Mouse (Mus musculus) T-helper 17 cell (primary cell): ENCODE measurements around the gene Tfip11.

Experiments used
- in situ Hi-C, 2 experiments: fragments of 300-600 bp; cut with MboI, MseI; formaldehyde crosslinking; loops; 1 replicate in 1 of 2; 2 replicates in 1 of 2; pipeline ENCODE4 v1.15.1; 2025; ENCODE audit warnings: high pct_unique_total_duplicates in 2 of 2

Tfip11 gene

GRCm38 (mm10) chr5:112359520-112359919, 33.4 kb downstream of the Tfip11 start:
- in situ Hi-C loops = no loop called here

DNA sequence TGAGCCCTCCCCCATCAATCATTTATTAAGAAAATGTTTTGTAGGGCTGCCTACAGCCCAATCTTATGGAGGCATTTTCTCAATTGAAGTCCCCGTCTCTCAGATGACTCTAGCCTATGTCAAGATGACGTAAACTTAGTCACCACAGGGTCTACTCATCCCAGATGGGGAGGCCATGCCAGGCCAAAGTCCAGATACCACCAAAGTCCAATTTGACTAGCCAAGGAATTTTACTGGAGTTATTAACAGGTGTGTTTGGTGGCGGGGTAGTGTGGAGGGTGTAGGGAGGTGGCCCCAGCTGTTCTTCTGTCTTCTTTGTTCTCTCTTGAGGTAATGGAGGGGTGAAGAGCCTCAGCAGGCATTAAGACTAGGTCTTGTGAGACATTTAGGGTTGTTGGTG, 33.9 kb downstream of the Tfip11 start:
- in situ Hi-C loops = loop anchor here in 1 of 2 experiments (10.0 kb wide), 1 partner anchor 425 kb away; no protein-coding TSS in a partner anchor

GRCm38 (mm10) chr5:112364184-112364797, 38.1 kb downstream of the Tfip11 start:
- in situ Hi-C loops = loop anchor here in 1 of 2 experiments (10.0 kb wide), 1 partner anchor 429 kb away; no protein-coding TSS in a partner anchor

DNA sequence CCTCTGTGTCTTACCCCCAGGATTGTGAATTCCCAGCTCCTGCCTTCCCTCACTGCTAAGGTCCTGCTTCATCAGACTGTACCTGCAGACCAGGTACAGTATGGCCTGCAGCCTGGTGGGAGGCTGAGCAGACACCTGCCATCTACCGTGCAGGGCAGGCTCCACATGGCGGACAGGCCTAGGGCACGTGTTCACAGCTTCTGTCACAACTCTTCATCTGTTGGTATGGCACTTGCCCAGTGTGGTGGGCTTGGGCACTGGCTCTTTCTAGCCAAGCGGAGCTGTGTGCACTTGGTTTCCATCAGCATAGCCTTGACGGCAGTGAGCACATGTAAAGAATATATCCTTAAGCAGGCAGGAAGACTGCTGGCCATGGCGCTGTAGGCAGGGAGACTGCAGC, 40.7 kb downstream of the Tfip11 start:
- in situ Hi-C loops = loop anchor here in 1 of 2 experiments (10.0 kb wide), 1 partner anchor 432 kb away; no protein-coding TSS in a partner anchor

DNA sequence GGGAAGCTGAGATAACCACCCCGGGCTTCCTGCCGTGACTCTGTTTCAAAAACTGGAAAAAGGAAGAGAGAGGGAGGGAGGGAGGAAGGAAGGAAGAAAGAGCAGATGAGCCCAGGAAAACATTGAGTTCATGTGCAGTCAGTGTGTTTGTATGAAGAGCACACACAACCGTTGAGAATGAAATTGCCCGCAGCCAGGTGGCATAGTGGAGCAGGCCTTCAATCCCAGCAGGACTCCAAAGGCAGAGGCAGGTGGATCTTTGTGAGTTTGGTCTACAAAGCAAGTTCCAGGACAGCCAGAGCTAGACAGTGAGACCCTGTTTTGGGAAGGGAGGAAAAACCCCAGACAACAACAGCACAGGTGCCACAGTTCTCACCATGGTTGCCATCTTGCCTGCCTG, 41.2 kb downstream of the Tfip11 start:
- in situ Hi-C loops = loop anchor here in 1 of 2 experiments (10.0 kb wide), 1 partner anchor 433 kb away; no protein-coding TSS in a partner anchor

GRCm38 (mm10) chr5:112367929-112368328, 41.8 kb downstream of the Tfip11 start:
- in situ Hi-C loops = loop anchor here in 1 of 2 experiments (10.0 kb wide), 1 partner anchor 433 kb away; no protein-coding TSS in a partner anchor

DNA sequence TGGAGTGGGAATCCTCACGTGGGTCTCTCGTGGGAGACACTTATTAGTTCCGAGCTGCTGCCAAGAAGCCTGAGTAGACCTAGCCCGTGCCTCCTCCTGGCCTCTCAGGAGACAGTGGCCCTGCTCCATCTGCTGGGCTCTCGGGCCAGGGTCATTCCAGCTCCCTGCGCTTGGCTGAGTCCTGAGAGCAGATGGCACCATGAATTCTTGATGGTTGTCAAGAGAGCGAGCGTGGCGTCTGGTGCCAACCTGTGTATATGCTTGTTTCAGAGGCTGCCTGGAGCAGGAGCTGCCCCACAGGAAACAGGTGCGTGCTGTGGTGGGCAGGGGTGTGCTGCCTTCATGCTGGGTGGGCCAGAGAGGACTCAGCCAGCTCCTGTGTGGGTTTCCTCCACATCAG, 42.5 kb downstream of the Tfip11 start:
- in situ Hi-C loops = loop anchor here in 1 of 2 experiments (10.0 kb wide), 1 partner anchor 434 kb away; no protein-coding TSS in a partner anchor

DNA sequence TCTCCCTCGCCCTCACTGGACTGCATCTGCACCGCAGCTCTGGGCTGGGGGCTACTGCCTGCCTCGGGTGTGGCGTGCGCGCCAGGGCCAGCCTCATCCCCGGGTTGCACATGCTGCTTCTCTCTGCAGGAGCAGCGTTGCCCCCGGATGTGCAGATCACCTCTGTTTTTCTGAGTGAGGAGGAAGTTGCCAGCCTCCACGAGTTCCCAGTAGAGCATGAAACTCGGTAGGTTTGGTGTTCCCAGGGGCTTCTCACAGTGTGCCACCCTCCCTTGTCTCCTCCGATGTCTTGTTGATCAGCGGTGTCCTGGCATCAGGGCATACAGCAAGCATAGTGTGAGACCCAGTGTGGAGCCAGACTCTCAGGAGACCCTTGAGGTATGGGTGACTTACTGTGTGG, 43.2 kb downstream of the Tfip11 start:
- in situ Hi-C loops = loop anchor here in 1 of 2 experiments (10.0 kb wide), 1 partner anchor 435 kb away; no protein-coding TSS in a partner anchor

DNA sequence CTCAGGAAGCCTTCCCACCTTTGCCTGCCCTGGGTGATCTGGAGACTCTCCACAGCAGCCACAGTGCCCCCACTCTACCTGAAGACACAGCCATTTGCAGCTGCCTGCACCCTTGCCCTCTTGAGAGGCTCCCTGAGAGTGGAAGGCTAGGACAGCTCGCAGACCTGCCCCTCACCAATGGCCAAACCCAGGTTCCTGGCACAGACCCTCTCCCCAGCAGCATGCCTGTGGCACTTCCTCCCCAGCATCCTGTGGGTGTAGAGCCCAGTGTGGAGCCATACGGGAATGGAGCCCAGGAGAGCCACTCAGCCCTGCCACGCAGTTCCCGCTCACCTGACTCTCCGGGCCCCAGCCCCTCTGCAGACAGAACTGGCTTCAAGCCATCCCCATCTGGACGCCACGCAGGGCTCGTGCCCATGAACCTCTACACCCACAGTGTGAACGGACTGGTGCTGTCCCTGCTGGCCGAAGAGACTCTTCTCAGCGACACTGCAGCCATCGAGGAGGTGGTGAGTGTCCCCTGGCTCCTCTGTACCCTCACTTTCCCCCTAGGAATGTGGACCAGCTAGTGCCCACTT, 44.2 kb downstream of the Tfip11 start:
- in situ Hi-C loops = no loop called here

DNA sequence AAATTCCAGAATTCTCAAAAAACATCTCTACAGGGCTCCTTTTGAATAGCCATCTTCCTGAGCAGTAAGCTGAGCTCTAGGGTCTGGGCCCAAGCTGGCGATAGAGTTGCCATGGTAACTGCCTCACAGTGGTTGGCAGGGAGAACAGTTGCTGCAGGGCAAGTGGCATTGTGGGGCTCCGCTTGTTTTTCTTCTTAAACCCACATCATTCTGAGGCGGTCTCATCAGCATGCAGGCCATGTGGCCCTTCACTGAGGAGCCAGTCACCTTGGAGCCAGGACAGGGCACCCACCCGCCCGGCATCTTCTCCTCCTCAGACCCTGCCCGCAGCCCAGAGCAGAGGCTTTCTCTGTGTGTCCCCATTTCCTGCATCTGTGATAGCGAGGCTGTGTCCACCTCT, 45.8 kb downstream of the Tfip11 start:
- in situ Hi-C loops = no loop called here

DNA sequence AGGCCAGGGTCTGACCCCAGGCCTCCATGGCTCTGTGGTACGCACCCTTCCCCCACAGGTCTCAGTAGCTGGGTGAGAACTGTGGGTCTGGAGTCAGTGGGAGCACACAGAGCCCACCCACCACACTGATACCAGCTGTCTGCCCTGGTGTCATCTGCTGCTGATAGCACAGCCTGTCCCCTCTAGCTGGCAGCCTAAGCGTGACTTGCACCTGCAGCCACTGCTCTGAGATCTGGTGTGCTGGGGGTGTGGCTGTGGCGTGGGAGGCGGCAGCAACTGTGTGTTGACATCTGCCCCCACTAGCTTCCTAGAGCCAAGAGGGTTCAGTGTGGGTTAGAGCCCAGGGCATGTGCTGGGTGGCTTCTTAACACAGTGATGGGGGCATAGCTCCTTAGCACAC, 50.0 kb downstream of the Tfip11 start:
- in situ Hi-C loops = no loop called here

- in situ Hi-C loops = no loop called here
These were observed 51.2 kb downstream of the Tfip11 start for GRCm38 (mm10) chr5:112377380-112377779.

DNA sequence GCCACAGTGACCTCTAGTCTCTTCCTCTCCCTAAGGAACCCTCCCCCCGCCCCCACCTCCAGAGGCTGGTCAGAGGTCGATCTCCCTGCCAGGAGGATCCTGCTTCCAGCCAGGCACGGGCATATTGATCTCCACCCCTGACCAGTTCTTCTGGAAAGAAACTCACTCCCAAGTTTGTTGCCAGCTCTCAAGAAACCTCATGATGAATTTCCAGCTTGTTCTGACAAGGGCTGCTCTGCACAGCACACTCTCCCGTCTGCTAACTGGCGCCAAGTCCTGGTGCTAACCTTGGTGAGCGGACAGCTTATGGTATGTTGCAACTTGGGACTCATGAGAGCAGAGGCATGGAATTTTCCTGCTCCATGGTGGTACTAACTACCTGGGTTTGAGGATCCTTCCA, 52.6 kb downstream of the Tfip11 start:
- in situ Hi-C loops = no loop called here

- in situ Hi-C loops = no loop called here
These were observed 55.0 kb downstream of the Tfip11 start for GRCm38 (mm10) chr5:112381154-112381553.

GRCm38 (mm10) chr5:112382042-112382441, 55.9 kb downstream of the Tfip11 start:
- in situ Hi-C loops = no loop called here

DNA sequence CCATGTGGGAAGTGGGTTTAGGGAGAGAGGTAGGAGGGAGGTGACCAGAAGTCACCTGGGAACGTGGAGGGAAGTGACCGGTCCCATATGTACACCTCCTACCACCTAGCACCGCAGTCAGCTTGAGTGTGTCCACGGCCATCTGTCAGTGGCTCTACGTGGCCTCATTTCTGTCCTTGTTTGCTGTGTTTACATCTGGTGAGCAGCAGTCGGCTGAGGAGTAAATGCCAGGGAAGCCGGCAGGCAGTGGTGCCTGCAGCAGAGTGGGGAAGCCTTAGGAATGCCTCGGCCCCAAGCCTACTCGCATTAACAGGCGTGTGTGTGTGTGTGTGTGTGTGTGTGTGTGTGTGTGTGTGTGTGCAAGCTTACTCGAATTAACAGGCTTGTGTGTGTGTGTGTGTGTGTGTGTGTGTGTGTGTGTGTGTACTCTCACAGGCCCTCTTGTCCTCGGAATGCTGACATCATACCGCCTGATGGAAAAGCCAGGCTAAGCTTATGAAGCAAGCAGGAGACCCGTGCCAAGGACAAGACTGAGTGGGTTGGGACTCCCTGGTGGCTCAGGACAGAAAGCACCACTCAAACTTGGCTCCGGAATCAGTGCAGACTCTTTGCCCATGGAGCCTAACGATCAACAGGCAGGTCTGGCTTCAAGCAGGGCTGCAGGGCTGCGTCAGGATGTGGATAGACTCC, 56.6 kb downstream of the Tfip11 start:
- in situ Hi-C loops = no loop called here

- in situ Hi-C loops = no loop called here
These were observed 58.8 kb downstream of the Tfip11 start for GRCm38 (mm10) chr5:112384805-112385472.

GRCm38 (mm10) chr5:112385973-112386372, 59.8 kb downstream of the Tfip11 start:
- in situ Hi-C loops = no loop called here
